Mouse (Mus musculus) forebrain, embryonic 13.5 days (tissue): ENCODE measurements at regions not wholly inside any gene's neighbourhood (a gene's known extent, or its start where the extent isn't known, plus 50 kb on each side); places are given as distances from the start of the nearest gene placed in this dataset.

Experiments used
- ATAC-seq: fragments of 200-750 bp; cut with Nextera tagmentation; 2 replicates; pipeline ENCODE4 v1.8.0; 2017
- H3K27ac ChIP-seq: fragments of 300-500 bp; sonication (generic); 2 replicates; pipeline ENCODE4 v1.5.1; 2015; ENCODE audit warnings: inconsistent platforms, mild to moderate bottlenecking, moderate library complexity
- H3K27me3 ChIP-seq: fragments of 300-500 bp; sonication (generic); 2 replicates; pipeline ENCODE4 v1.6.1; 2015; ENCODE audit warnings: mild to moderate bottlenecking, inconsistent platforms
- H3K36me3 ChIP-seq: fragments of 300-500 bp; sonication (generic); 2 replicates; pipeline ENCODE4 v1.6.1; 2015; ENCODE audit warnings: mild to moderate bottlenecking, inconsistent platforms; ENCODE audit not compliant: poor library complexity, severe bottlenecking
- H3K4me1 ChIP-seq: fragments of 300-500 bp; sonication (generic); 2 replicates; pipeline ENCODE4 v1.6.1; 2015; ENCODE audit warnings: inconsistent platforms
- H3K4me2 ChIP-seq: fragments of 300-500 bp; sonication (generic); 2 replicates; pipeline ENCODE4 v1.6.1; 2015; ENCODE audit warnings: inconsistent platforms, mild to moderate bottlenecking, moderate library complexity
- H3K4me3 ChIP-seq: fragments of 300-500 bp; sonication (generic); 2 replicates; pipeline ENCODE4 v1.5.1; 2015; ENCODE audit warnings: mild to moderate bottlenecking, inconsistent platforms
- H3K9ac ChIP-seq: fragments of 300-500 bp; sonication (generic); 2 replicates; pipeline ENCODE4 v1.6.1; 2015; ENCODE audit warnings: mild to moderate bottlenecking, inconsistent platforms
- H3K9me3 ChIP-seq: fragments of 300-500 bp; sonication (generic); replicated peaks from 2 replicates; pipeline ENCODE4 v1.6.1; 2016; ENCODE audit warnings: inconsistent platforms
- WGBS: fragments of 180-500 bp; shearing (Covaris S2); methylation state at CpG from one replicate; pipeline ENCODE4 v1.1.7; 2015; 5-methylcytosine and 5-hydroxymethylcytosine counted together

- Histone ChIP-seq H3K9ac (no peak overlapping the region), H3K4me2 (no peak overlapping the region)
- no peak for ATAC-seq
These were observed 1795.2 kb upstream of the Gm37988 start for GRCm38 (mm10) chr1:3012530-3012929.

GRCm38 (mm10) chr1:3062759-3063158 lies 1744.9 kb upstream of the Gm37988 start:
- H3K27ac ChIP-seq = no peak overlapping the region
- no peak overlapping the region for H3K4me3 ChIP-seq
- no peaks in the 10 kb centered on the region for H3K4me1 ChIP-seq
- H3K9ac ChIP-seq = no peak overlapping the region
- H3K4me2 ChIP-seq = no peak overlapping the region
- H3K27me3 ChIP-seq = no peaks in the 10 kb centered on the region
- H3K36me3 ChIP-seq = no peaks in the 10 kb centered on the region
- ATAC-seq = no peak
- no peaks in the 10 kb centered on the region for H3K9me3 ChIP-seq

More at GRCm38 (mm10) chr1:3012530-3012929, 1795.2 kb upstream of the Gm37988 start:
- Histone ChIP-seq H3K4me1 (no peaks in the 10 kb centered on the region), H3K9me3 (no peaks in the 10 kb centered on the region), H3K27ac (no peak overlapping the region), H3K4me3 (no peak overlapping the region), H3K27me3 (no peaks in the 10 kb centered on the region), H3K36me3 (no peaks in the 10 kb centered on the region)
- WGBS = 71% methylated on average over 1 of the region's 1 CpGs

GRCm38 (mm10) chr1:3094375-3094774 lies 1713.3 kb upstream of the Gm37988 start:
- ATAC-seq = no peak
- peaks cover 18% of the 10 kb centered on the region for H3K4me1 ChIP-seq
- H3K4me2 ChIP-seq = no peak overlapping the region
- H3K27ac ChIP-seq = no peak overlapping the region
- no peaks in the 10 kb centered on the region for H3K9me3 ChIP-seq
- H3K36me3 ChIP-seq = no peaks in the 10 kb centered on the region
- H3K9ac ChIP-seq = no peak overlapping the region
- H3K4me3 ChIP-seq = no peak overlapping the region
- H3K27me3 ChIP-seq = no peaks in the 10 kb centered on the region

GRCm38 (mm10) chr1:3094910-3095309 lies 1712.8 kb upstream of the Gm37988 start:
- Histone ChIP-seq H3K27ac (no peak overlapping the region), H3K4me1 (peaks cover 18% of the 10 kb centered on the region)
- peak; percentile 98 for ATAC-seq

GRCm38 (mm10) chr1:3113564-3113963 lies 1694.1 kb upstream of the Gm37988 start:
- Histone ChIP-seq H3K4me2 (no peak overlapping the region), H3K4me1 (no peaks in the 10 kb centered on the region), H3K9ac (no peak overlapping the region), H3K9me3 (no peaks in the 10 kb centered on the region), H3K27ac (no peak overlapping the region), H3K27me3 (no peaks in the 10 kb centered on the region), H3K36me3 (no peaks in the 10 kb centered on the region), H3K4me3 (no peak overlapping the region)
- ATAC-seq = no peak
- 80% methylated on average over 4 of the region's 4 CpGs for WGBS

More at GRCm38 (mm10) chr1:3094910-3095309, 1712.8 kb upstream of the Gm37988 start:
- Histone ChIP-seq H3K4me3 (no peak overlapping the region), H3K36me3 (no peaks in the 10 kb centered on the region), H3K27me3 (no peaks in the 10 kb centered on the region), H3K9me3 (no peaks in the 10 kb centered on the region), H3K9ac (no peak overlapping the region), H3K4me2 (no peak overlapping the region)
- WGBS = 22% methylated on average over 1 of the region's 1 CpGs

- H3K9ac ChIP-seq = no peak overlapping the region
- peak; percentile 69; the same call in 1 of the 2 replicates for ATAC-seq
- H3K27me3 ChIP-seq = no peaks in the 10 kb centered on the region
- H3K36me3 ChIP-seq = no peaks in the 10 kb centered on the region
- no peak overlapping the region for H3K4me2 ChIP-seq
- 72% methylated on average over 2 of the region's 2 CpGs for WGBS
- no peaks in the 10 kb centered on the region for H3K4me1 ChIP-seq
- no peak overlapping the region for H3K4me3 ChIP-seq
- H3K9me3 ChIP-seq = no peaks in the 10 kb centered on the region
- no peak overlapping the region for H3K27ac ChIP-seq
These were observed 1687.9 kb upstream of the Gm37988 start for GRCm38 (mm10) chr1:3119498-3120391.

- Histone ChIP-seq H3K4me1 (no peaks in the 10 kb centered on the region), H3K9me3 (no peaks in the 10 kb centered on the region), H3K27me3 (no peaks in the 10 kb centered on the region), H3K36me3 (no peaks in the 10 kb centered on the region), H3K27ac (no peak overlapping the region), H3K9ac (no peak overlapping the region), H3K4me3 (no peak overlapping the region), H3K4me2 (no peak overlapping the region)
- ATAC-seq = peak; percentile 73; the same call in 1 of the 2 replicates
- 83% methylated on average over 3 of the region's 3 CpGs for WGBS
These were observed 1687.4 kb upstream of the Gm37988 start for GRCm38 (mm10) chr1:3120392-3120690.

- Histone ChIP-seq H3K27ac (no peak overlapping the region), H3K4me1 (no peaks in the 10 kb centered on the region), H3K27me3 (no peaks in the 10 kb centered on the region), H3K4me2 (no peak overlapping the region), H3K9me3 (no peaks in the 10 kb centered on the region), H3K9ac (no peak overlapping the region), H3K36me3 (no peaks in the 10 kb centered on the region), H3K4me3 (no peak overlapping the region)
- WGBS = 59% methylated on average over 2 of the region's 2 CpGs
- no peak for ATAC-seq
These were observed 1686.4 kb upstream of the Gm37988 start for GRCm38 (mm10) chr1:3121288-3121687.

GRCm38 (mm10) chr1:3121745-3122144 lies 1685.9 kb upstream of the Gm37988 start:
- no peak overlapping the region for H3K4me2 ChIP-seq
- 95% methylated on average over 10 of the region's 10 CpGs for WGBS
- no peak overlapping the region for H3K4me3 ChIP-seq
- H3K9ac ChIP-seq = no peak overlapping the region
- no peaks in the 10 kb centered on the region for H3K27me3 ChIP-seq
- no peak for ATAC-seq
- H3K9me3 ChIP-seq = no peaks in the 10 kb centered on the region
- H3K27ac ChIP-seq = no peak overlapping the region
- H3K4me1 ChIP-seq = no peaks in the 10 kb centered on the region
- no peaks in the 10 kb centered on the region for H3K36me3 ChIP-seq
